Mouse (Mus musculus): ENCODE measurements around the gene Uck1. TPM values are rescaled to one million over a fixed set of nuclear protein-coding genes. Genes with fewer than 3 reads are reported as not detected.
A peak's percentile ranks its signal among the peaks of the same experiment; 100 is the strongest.

The Uck1 gene
- polyA plus RNA-seq, 1 experiment: 22.1 TPM

- no peak for TF ChIP-seq POLR2A (IDR thresholded peaks at IDR 0.05; ENCODE audit: low read depth, low read length)
- no peak for TF ChIP-seq CTCF (IDR thresholded peaks at IDR 0.05; ENCODE audit: borderline replicate concordance, insufficient read depth, low read length)
- H3K4me3 ChIP-seq (ENCODE audit: insufficient read depth, low read length): no peak overlapping the region
- H3K4me1 ChIP-seq (ENCODE audit: control insufficient read depth, insufficient read depth, low read length): 0 out of 2 replicates have a peak, but pooled peaks cover 3% of the 10 kb centered on the region
- no peak overlapping the region for H3K27ac ChIP-seq (ENCODE audit: insufficient read depth, low read length)
These were observed 676 bp upstream of the Uck1 start for GRCm38 (mm10) chr2:32260635-32261034.

- H3K4me3 ChIP-seq (ENCODE audit: insufficient read depth, low read length): peak overlapping the region; percentile 60
- H3K27ac ChIP-seq (ENCODE audit: insufficient read depth, low read length): no peak overlapping the region
- H3K4me1 ChIP-seq (ENCODE audit: control insufficient read depth, insufficient read depth, low read length): 0 out of 2 replicates have a peak, but pooled peaks cover 3% of the 10 kb centered on the region
- TF ChIP-seq POLR2A (IDR thresholded peaks at IDR 0.05; ENCODE audit: low read depth, low read length): no peak
- TF ChIP-seq CTCF (IDR thresholded peaks at IDR 0.05; ENCODE audit: borderline replicate concordance, insufficient read depth, low read length): no peak
These were observed 949 bp downstream of the Uck1 start for GRCm38 (mm10) chr2:32258887-32259533.

GRCm38 (mm10) chr2:32256273-32256672 is 3.7 kb downstream of the Uck1 start:
- H3K27ac ChIP-seq (ENCODE audit: insufficient read depth, low read length): no peak overlapping the region
- H3K4me1 ChIP-seq (ENCODE audit: control insufficient read depth, insufficient read depth, low read length): 0 out of 2 replicates have a peak, but pooled peaks cover 3% of the 10 kb centered on the region
- H3K4me3 ChIP-seq (ENCODE audit: insufficient read depth, low read length): no peak overlapping the region
- TF ChIP-seq CTCF (IDR thresholded peaks at IDR 0.05; ENCODE audit: borderline replicate concordance, insufficient read depth, low read length) (no peak), POLR2A (IDR thresholded peaks at IDR 0.05; ENCODE audit: low read depth, low read length) (no peak)

GRCm38 (mm10) chr2:32254563-32254962 is 5.4 kb downstream of the Uck1 start:
- Histone ChIP-seq H3K4me1 (ENCODE audit: control insufficient read depth, insufficient read depth, low read length) (0 out of 2 replicates have a peak, but pooled peaks cover 3% of the 10 kb centered on the region), H3K27ac (ENCODE audit: insufficient read depth, low read length) (no peak overlapping the region), H3K4me3 (ENCODE audit: insufficient read depth, low read length) (no peak overlapping the region)
- TF ChIP-seq CTCF (IDR thresholded peaks at IDR 0.05; ENCODE audit: borderline replicate concordance, insufficient read depth, low read length) (no peak), POLR2A (IDR thresholded peaks at IDR 0.05; ENCODE audit: low read depth, low read length) (no peak)

- no peak overlapping the region for H3K27ac ChIP-seq (ENCODE audit: insufficient read depth, low read length)
- no peaks in the 10 kb centered on the region for H3K4me1 ChIP-seq (ENCODE audit: control insufficient read depth, insufficient read depth, low read length)
- no peak for TF ChIP-seq POLR2A (IDR thresholded peaks at IDR 0.05; ENCODE audit: low read depth, low read length)
- TF ChIP-seq CTCF (IDR thresholded peaks at IDR 0.05; ENCODE audit: borderline replicate concordance, insufficient read depth, low read length): no peak
These were observed 6.6 kb downstream of the Uck1 start for GRCm38 (mm10) chr2:32253352-32253751.

GRCm38 (mm10) chr2:32252658-32253057 is 7.3 kb downstream of the Uck1 start:
- Histone ChIP-seq H3K4me3 (ENCODE audit: insufficient read depth, low read length) (no peak overlapping the region), H3K4me1 (ENCODE audit: control insufficient read depth, insufficient read depth, low read length) (no peaks in the 10 kb centered on the region), H3K27ac (ENCODE audit: insufficient read depth, low read length) (no peak overlapping the region)
- TF ChIP-seq CTCF (IDR thresholded peaks at IDR 0.05; ENCODE audit: borderline replicate concordance, insufficient read depth, low read length): no peak
- no peak for TF ChIP-seq POLR2A (IDR thresholded peaks at IDR 0.05; ENCODE audit: low read depth, low read length)

More at GRCm38 (mm10) chr2:32253352-32253751, 6.6 kb downstream of the Uck1 start:
- H3K4me3 ChIP-seq (ENCODE audit: insufficient read depth, low read length): no peak overlapping the region

- Histone ChIP-seq H3K4me1 (ENCODE audit: control insufficient read depth, insufficient read depth, low read length) (no peaks in the 10 kb centered on the region), H3K27ac (ENCODE audit: insufficient read depth, low read length) (no peak overlapping the region), H3K4me3 (ENCODE audit: insufficient read depth, low read length) (no peak overlapping the region)
- TF ChIP-seq POLR2A (IDR thresholded peaks at IDR 0.05; ENCODE audit: low read depth, low read length) (no peak), CTCF (IDR thresholded peaks at IDR 0.05; ENCODE audit: borderline replicate concordance, insufficient read depth, low read length) (no peak)
These were observed 8.0 kb downstream of the Uck1 start for GRCm38 (mm10) chr2:32251791-32252527.

GRCm38 (mm10) chr2:32248377-32249361 is 11.3 kb downstream of the Uck1 start:
- Histone ChIP-seq H3K27ac (ENCODE audit: insufficient read depth, low read length) (no peak overlapping the region), H3K4me1 (ENCODE audit: control insufficient read depth, insufficient read depth, low read length) (no peaks in the 10 kb centered on the region), H3K4me3 (ENCODE audit: insufficient read depth, low read length) (no peak overlapping the region)
- TF ChIP-seq CTCF (IDR thresholded peaks at IDR 0.05; ENCODE audit: borderline replicate concordance, insufficient read depth, low read length) (no peak), POLR2A (IDR thresholded peaks at IDR 0.05; ENCODE audit: low read depth, low read length) (no peak)

GRCm38 (mm10) chr2:32246741-32247140 is 13.2 kb downstream of the Uck1 start:
- TF ChIP-seq POLR2A (IDR thresholded peaks at IDR 0.05; ENCODE audit: low read depth, low read length) (no peak), CTCF (IDR thresholded peaks at IDR 0.05; ENCODE audit: borderline replicate concordance, insufficient read depth, low read length) (no peak)
- Histone ChIP-seq H3K27ac (ENCODE audit: insufficient read depth, low read length) (no peak overlapping the region), H3K4me3 (ENCODE audit: insufficient read depth, low read length) (no peak overlapping the region), H3K4me1 (ENCODE audit: control insufficient read depth, insufficient read depth, low read length) (no peaks in the 10 kb centered on the region)

Measured in embryonic fibroblast, embryonic 13.5 days (primary cell).